Mouse (Mus musculus): ENCODE data around the gene Inka2. TPM values are rescaled to one million over a fixed set of nuclear protein-coding genes. Genes with fewer than 3 reads are reported as not detected.

Inka2 gene
- 2.0 and 3.1 TPM in 2 replicates for polyA plus RNA-seq (2012; rRNA removed; ENCODE audit: low replicate concordance)

DNA sequence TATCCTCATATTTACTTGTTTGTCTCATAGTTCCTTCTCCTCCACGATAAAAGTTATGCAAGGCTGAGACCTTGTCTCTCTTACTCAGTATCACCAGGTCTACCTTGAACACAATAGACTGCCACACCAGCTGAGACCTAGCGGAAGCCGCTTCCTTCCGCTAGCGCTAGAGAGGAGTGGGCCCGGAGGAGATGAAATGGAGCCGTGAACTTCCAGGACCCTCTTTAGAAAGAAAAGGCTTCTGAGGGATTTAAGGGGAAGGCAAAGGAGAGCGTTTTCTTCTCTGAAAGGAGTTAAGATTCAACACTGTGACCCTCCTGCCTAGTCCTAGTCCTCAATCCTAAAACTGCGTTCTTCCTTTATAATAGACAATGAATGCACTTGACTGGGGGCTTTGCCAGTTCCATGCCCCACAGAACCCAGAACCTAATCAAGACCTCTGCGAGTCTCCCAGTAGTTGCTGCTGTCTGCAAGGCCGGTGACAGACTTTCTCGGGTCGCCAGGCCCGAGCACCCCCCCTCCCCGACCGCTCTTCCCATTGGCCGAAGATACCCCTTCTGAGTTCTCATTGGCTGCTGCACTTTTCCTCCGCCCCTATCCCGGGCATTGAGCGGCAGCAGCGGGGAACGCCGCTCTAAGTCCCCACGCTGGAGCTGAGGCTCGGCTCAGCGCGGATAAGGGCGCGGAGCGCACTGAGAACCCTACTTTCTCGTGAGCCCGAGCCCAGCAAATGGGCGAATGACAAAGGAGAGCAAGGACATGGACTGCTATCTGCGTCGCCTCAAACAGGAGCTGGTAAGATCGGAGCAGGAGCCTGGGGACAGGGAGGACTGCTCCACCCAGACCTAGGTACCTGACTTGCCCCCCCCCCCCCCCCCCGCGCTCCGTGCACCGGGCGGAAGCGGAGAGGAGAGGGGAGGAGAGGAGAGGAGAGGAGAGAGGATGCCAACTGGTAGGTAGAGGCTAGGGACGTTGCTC lies at the start of gene Inka2:
Gene Inka2, plus strand, starts transcription at position 569 of the 978 bp plus-strand sequence.

GRCm38 (mm10) chr3:105687324-105688060 lies 16.9 kb upstream of the Inka2 start, which contains the start of gene Ddx20:
Gene Ddx20 (minus strand): TSS chr3:105687574.

Other genes with a start within 250 kb of the Inka2 start
- 6.7 and 28.0 TPM in 2 replicates for gene Ddx20, start 17.0 kb upstream of the Inka2 start, polyA plus RNA-seq (2012; rRNA removed; ENCODE audit: low replicate concordance)
- 3.4 and 12.8 TPM in 2 replicates for gene Rap1a, start 96.7 kb downstream of the Inka2 start, polyA plus RNA-seq (2012; rRNA removed; ENCODE audit: low replicate concordance)
- 1.6 and 2.3 TPM in 2 replicates for gene Adora3, start 166.3 kb downstream of the Inka2 start, polyA plus RNA-seq (2012; rRNA removed; ENCODE audit: low replicate concordance)
- 1.3 and 1.8 TPM in 2 replicates for gene Tmigd3, start 166.3 kb downstream of the Inka2 start, polyA plus RNA-seq (2012; rRNA removed; ENCODE audit: low replicate concordance)
- 1.8 and 3.0 TPM in 2 replicates for gene I830077J02Rik, start 228.1 kb downstream of the Inka2 start, polyA plus RNA-seq (2012; rRNA removed; ENCODE audit: low replicate concordance)

Data from mammary gland, adult 2 months (tissue).